Mouse (Mus musculus) heart, adult 8-10 months (tissue): ENCODE measurements at regions not wholly inside any gene's neighbourhood (a gene's known extent, or its start where the extent isn't known, plus 50 kb on each side); places are given as distances from the start of the nearest gene placed in this dataset.
"Not testable (repeated sequence)": the region's sequence is repeated elsewhere in the genome, so short reads cannot be mapped to it uniquely, and the experiment has no call there.

ENCODE experiments used
- DNase-seq: peaks from one replicate; pipeline ENCODE4 v3.0.0; 2022; ENCODE audit warnings: low spot score

DNA sequence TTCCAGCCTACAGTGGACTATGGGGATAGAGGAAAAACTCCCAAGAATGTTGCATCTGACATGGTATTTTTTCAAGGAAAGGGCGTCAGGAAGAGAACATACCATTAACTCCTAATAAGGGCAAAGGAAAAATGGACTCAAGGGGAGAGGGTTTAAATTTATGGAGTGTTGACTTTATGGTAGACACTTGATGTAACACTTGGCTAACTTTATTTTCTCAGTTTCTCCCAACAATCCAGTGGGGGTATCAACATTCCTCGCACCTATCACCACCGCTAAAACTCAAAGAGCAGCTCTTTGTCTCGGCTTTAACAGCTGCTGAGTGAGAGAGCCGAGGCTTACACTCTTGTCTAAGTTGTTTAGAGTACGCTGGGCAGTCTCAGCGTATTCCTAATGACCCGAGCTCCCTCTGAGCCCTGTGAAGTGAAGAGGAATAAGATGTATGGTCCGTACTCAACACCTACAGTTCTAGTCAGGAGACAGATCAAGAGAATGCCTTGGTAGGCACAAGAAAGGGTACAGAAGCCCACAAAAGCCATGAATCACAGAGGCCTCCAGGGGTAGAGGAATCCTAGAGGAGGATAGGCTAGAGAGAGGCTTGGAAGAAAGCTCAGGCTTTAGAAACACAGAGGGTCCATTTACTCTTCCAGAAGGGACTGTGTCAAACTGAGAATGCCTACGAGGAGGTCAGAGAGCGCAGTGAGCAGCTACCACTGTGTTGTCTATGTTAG lies 236.4 kb downstream of the Gm5426 start:
- DNase-seq: no peak

DNA sequence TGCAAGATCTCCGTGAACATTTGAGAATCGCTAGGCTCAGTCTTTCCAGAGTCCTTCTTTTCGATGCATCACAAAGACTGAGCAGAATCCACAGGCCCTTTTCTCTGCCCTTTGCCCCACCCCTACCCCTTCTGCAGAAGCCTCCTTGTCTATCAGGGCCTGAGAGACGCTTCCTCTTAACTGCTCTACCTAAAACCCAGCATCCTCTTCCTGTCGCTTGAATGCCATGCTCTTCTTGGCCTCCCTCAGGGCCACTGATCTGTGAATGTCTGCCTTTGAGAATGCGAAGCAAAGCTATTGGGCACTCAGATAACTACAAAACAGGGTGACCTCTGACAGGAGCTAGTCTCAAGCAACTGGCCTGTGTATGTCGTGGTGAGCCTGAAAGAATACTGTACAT lies 237.1 kb downstream of the Gm5426 start:
- DNase-seq: no peak

DNA sequence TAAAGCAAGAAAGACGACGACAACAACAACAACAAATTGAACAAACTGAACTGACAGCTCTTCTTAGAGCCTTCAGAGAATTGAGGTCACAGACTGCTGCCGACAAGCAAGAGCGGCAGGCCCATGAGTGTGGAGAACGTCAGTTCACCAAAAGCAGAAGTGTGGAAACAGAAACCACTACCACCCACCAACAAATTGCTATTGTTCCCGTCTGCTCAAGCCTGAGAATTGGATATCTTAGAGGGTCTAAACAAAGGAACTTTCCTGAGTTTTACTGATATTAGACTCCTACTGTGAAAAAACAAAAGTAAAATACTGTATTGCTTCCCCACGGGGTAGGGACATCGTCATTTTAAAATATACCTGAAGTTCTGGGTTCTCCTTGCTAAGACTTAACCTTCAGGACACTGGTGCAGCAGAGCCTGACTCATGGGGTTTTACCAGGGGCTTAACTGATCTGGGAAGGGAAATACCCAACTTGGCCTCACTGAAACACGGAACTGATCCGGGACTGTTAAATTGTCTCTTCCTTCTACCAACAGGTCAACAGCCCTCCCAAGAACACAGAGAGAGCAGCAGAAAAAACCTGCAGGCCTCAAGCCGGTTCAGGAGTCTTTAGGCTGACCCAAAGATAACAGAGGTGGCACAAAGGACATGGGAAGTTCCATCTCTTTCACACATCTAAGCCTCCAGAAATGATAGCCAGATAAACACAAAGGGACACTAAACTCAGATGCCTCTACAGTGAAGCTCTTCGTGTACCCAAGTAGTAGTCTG lies 238.1 kb downstream of the Gm5426 start:
- peak; percentile 16 for DNase-seq

DNA sequence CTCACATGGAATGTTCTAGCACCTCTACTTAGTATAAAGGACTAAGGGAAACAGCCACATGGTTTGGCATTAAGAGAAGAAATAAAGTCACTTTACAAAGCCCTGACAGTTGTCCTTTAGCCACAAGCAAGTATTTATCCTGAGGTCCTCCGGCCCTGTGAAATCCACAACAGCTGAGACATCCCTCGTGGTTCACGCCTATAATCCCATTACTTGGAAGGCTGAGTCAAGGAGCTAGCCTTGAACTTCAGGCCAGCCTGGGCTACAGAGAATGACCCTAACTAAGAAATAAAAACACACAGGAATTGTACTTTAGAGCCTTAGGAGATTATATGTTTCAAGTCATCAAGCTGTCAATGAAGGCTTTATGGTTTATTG lies 238.7 kb downstream of the Gm5426 start:
- no peak for DNase-seq

DNA sequence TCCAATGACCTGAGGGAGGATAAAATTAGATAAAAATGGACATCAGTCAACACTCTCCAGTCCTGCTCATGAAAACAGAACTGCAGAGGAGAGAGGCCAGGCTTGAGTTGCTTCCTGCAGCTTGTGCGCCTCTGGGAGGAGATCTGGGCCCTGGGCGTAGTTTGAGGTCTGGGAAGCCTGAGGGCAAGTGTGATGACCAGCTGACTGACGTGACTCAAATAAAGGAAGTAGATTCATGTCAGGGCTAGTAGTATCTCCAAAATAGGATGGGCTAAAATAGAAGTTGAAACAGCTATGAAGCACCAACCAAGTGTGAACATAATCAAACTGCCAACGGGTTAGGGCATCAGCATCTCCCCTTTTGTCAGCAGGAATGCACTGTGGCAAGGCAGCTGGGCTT lies 239.3 kb upstream of the Btg1 start:
- DNase-seq: peak; percentile 27

DNA sequence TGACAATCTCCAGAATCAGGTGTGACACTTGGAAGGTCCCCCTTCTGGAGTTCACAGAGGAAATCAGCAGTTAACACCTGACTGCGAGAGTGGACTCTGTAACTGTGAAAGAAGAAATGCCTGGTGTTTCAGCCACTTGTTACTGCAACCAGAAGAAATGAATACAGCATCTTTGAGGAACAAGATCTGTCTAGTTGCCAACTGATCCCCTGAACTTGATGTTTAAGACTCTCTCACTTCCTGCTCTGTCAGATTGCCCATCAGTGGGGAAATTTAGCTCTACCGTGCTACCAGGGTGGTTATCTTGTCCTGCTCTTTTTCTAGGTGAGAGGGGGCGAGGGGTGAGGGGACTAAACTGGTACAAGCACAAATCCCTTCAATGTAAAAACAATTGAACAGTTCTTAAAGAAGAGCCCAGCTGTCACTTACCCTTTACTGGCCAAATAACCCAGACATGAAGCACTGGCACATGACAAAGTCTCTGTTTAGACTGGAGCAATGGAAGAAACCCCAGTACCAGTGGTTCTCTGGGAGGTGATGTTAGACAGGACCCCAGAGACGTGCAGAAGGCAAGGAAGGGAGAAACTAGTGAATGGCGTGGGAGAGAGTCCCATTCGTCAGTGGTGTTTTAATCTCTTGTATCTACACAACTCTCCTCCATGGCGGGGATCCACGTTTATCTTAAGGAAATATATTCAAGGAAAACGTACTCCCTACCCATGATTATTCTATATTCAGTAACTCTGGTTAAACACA lies 237.6 kb upstream of the Btg1 start:
- DNase-seq: no peak

DNA sequence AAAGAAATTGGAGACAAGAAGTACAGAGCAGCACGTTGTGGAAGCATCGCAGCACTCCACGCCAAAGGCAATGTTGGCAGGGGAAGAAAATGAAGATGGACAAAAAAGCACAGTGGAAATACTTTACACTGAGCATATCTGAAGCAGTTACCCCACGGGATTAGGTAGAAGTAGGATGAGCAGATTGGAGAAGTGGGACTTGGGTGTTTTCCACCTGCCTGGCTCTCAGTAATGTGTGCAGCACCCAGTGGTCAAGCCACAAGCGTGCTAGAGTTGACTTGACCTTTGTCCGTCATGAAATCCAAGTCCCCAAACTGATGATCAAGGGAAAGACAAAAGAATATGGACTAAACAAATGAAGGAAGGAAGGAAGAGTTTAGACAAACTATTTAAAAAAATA lies 235.1 kb upstream of the Btg1 start:
- DNase-seq: no peak

DNA sequence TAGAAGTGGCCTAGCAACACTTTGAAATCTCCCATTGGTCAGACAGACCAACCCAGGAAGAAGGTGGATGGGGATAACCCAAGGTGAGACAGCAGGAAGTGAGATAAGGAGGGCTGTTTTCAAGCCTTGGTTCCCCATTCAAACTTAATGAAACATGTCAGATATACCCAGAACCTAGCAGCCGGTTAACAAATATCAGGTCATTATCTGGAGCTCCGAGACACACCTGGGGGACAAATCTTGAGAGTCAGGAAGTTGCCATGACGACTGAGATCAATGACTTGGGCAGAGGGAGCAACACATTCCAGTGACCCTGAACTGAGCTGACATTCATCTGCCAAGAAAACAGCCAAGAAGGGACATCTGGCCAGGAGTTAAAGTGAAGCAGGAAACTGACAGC lies 225.1 kb upstream of the Btg1 start:
- DNase-seq: no peak

DNA sequence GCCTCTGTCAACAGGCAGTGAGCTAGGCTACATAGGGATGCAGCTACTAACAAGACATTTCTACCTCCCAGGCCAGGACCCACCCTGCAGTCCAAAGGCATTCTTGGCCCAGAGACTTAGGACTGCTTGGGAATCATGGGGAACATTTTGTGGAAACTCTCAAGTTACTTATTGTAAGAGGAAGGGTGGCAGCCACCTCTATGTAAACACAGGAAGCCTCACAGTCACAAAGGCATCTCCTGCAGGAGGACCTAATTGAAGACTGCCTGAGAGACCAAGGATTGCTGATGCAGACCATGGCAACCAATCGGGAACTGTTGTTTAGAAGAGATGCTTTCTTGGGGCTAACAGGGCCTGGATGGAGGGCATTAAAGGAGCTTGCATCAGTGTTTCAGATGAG lies 224.0 kb upstream of the Btg1 start:
- DNase-seq: no peak

DNA sequence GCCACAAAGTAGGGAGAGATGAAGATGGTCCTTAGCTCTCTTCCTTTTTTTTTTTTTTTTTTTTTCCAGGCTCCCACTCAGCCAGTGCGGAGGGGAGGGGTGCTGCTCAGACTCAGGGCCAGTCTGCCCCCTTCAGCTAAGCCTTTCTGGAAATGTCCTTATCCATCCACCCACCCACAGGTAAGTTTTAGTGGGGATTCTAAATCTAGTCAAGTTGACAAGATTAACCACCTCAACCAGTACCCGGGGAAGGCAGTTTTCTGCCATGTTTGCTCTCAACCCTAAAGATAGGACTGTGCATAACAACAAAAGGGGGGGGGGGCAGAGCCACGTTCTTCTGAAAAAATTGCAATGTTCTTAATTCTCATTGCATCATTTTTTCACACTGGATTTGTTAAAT lies 222.6 kb upstream of the Btg1 start:
- DNase-seq: no peak

DNA sequence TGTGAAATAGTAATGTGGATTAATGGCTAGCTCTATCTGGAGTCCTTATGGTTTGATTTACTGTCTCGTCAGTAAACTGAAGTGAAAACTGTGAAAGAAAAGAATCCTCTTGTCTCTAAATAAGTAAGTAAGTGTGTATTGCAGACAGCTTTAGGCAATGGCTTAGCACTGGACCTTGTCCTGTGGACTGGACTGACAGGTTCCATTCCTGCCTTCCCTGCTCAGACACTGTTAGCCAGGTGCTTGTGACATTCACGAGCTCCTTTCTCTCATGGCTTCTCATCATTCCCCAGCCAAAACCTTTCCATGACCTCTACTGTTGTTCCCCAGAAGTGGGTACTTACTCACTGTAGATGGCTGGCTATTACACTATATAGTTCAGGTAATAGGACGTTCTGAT lies 221.8 kb upstream of the Btg1 start:
- DNase-seq: no peak

DNA sequence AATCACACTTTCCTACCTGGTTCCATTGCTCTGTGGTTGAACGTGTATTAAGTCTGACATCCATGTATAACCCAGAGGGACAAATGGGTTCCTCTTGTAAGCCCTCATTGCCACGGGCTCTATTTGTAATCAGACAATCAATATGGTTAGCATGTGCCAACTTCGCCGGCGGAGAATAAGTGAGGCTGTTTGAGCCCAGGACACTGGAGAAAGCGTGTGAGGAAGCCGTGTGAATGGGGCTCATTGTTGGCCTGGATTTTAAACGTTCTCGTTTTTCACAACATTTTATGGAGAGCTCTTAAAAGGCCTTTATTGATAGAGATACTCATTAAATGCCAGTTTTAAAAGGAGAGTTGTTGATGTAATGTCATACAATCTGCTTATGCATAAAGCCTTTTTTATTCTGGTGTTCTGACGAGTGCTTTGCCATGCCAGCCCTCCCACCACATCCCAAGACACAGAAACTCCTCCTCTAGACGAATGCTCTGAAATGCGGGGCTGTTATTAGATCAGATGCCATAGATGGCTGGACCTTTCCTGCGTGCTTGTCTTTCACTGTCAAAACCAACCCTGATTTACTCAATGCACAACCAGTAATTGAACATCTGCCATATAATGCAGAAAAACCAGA lies 218.8 kb upstream of the Btg1 start:
- DNase-seq: no peak

DNA sequence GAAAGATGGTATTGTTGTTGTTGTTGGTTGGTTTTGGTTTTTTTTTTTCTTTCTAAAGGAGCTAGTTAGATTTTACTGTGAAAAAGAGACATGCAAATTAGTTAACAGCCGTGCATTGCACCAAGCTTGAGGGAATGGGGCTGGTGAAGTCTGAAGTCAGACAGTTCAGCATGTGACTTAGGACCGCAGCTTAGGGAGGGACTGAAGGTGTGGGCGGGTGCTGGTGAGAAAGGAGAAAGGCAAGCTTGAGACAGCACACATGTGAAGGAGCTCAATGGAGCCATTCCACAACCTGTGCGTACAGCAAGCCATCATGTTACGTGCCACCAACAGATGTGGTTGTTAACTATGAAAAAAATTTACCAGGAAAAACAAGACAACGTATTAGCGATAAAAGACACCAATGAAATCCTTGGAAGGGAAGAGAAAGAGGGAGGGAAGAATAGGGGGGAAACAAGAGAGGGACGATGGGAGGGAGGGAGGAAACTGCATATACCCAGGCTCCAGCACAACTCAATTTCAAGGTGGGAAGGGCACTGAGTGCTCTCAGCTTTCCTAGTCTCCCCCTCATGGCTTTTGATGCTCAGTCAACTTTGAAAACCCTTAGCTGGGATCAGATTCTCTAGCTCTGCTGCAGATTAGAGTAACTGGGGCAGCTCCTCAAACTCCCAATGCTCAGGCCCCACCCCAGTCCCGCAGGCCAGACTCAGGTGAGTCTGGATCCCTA lies 218.1 kb upstream of the Btg1 start:
- DNase-seq: no peak

DNA sequence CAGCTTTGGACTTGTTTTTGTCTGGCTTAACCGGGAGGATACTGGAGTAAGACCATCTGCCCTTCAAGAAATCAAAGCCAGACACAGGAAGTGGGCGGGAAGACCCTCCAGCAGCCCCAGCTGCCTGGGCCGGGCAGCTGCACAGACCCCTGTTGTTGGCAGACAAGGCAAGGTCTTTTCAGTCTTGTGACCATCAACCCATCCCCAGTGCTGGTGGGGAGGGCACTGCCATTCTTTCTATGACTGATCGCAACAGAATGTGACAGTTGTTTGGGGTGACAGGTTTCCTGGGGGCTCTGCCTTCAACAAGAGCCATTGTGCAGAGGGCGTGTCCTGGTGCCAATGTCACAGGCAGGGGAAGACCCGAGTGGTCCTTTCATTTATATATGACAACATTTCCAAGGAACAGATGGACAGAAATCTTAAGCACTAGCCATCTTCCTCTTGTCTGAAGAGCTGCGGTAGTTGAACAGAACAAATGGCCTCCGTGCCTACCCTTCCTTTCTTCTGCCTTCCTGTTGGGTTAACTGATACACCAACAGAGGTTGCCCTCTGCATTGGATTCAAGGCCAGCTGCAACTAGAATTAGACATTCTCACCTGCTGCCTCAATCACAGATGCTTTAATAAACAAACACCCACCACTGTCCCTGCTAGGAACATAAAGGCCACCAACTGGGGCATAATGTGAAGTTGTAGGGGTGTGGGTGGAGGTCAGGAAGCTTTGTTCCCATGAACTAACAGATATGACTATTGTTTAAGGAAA lies 217.0 kb upstream of the Btg1 start:
- DNase-seq: no peak

DNA sequence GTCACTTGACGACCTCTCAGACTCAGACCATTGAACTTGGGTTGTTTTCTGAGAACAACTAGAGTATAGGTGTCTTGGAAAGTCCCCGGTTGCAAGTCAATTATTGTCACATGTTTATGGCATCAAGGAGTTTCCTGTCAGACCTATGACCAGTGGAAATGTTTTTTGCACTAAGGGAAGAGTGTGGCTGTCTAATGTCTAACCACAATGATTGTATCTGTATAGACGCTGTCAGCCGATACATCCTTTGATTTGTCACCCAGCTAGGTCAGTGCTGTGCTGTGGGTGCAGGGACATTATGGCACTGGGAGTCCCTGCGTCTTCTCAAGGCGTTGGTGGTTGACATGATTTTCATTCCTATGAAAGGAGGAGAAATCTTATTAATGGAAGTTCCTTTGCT lies 216.0 kb upstream of the Btg1 start:
- no peak for DNase-seq

DNA sequence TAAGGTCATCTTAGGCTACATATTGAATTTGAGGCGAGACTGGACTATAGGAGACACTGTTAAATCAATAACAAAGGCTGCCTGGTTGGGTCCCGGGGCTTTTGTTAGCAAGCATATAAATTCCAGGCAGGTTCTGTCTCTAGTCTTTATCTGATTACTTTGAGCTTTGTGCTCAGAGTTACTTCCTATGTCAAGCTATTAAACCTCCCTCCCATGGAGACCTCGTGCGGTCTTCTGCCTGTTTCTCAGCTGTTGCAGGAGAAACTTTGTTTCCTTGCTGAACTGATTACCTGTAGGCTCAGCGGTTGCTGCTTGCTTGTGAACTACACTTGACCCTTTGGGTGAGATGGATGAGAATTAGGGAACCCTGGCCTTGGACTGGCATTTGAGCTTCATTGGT lies 210.5 kb upstream of the Btg1 start:
- no peak for DNase-seq

DNA sequence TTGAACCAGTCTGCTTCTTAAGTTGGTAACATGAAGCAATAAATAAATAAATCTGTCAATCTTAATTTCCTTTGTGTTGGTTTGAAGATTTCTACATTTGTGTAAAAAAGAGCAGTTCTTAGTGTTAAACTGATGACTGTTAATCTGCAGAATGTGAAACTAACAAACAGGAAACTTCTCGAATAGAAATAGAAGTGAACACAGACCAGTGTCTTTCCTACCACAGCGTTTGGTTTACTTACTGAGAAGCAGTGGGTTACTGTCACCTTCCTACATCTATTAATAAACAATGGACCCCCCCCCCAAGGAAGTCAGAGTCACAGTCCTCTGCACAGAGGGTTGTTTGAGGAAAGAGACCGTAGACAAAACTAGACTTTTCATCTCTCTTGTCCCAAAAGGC lies 209.0 kb upstream of the Btg1 start:
- no peak for DNase-seq

DNA sequence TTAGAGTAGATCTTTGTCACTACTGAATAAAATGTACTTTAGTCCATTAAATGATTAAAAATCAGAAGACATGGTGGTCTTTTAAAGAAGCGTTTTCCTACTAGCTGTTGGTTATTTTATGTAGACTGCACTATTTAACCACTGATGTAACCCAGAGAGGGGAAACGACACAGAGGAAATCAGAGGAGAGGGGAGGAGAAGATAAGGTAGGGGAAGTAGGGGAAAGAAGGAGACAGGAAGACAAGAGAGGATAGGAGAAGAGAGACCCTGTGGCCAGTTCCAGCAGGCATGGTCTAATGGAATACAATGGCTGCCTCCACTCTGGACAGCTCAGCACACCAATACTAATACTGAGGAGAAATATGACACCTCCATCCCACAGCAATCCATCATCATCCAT lies 208.6 kb upstream of the Btg1 start:
- no peak for DNase-seq

DNA sequence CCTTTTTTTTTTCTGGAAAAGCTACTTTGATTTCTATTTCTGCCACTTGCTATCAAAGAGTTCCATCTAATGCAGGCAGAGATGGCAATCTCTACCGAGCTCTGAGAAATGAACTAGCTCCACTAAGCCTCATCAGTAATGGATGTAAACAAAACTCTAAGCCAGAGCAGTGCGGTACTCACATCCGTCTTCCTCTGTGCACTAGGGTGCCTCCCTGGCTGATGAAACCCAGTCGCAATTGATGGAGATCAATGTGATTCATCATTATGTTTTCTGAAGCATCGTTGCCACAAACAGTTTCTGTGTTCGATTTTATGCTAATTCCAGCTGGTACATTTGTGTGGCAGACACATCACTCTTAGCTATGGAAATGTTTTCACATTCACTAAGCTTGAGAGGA lies 206.8 kb upstream of the Btg1 start:
- DNase-seq: no peak

DNA sequence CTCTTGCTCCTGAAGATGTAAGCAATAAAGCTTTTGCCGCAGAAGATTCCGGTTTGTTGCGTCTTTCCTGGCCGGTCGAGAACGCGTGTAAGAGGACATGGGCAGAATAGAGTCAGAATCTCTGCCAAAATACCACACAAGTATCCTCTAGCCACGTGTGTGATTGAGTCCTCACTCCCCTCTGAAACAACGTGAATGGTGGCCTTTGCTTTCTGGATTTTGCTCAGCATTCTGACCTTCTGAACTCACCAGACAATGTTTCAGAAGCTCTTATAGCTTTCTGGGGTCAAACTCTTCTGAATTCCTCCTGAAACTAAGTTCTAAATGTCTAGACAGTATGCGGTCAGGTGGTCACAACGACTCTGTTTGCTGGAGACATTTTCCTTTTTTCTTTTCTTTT lies 202.0 kb upstream of the Btg1 start:
- no peak for DNase-seq

DNA sequence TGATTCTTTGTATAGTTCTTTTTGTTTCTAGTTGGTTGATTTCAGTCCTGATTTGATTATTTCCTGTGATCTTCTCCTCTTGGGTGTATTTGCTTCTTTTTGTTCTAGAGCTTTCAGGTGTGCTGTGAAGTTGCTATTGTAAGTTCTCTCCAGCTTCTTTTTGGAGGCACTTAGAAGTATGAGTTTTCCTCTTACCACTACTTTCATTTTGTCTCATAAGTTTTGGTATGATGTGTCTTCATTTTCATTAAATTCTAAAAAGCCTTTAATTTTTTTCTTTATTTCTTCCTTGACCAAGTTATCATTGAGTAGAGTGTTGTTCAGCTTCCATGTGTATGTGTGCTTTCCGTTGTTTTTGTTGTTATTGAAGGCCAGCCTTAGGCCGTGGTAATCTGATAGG lies 195.3 kb upstream of the Btg1 start:
- DNase-seq: not testable (repeated sequence)
